Mouse (Mus musculus) CH12.LX (cell line): ENCODE data around the gene Cebpa.

Experiments
- CTCF ChIP-seq, 2 experiments: IDR thresholded peaks in 1 of 2; conservative IDR thresholded peaks in 1 of 2; 2 replicates each; pipeline ENCODE4 v1.5.1; 2011 to 2012; ENCODE audit warnings: low read depth in 2 of 2, low read length in 2 of 2, improper control_type of control experiment in 1 of 2, inconsistent platforms in 1 of 2, mild to moderate bottlenecking in 1 of 2, moderate library complexity in 1 of 2
- E2F4 ChIP-seq: IDR thresholded peaks from 2 replicates; pipeline ENCODE4 v1.6.1; 2011; ENCODE audit warnings: low read depth, low read length, improper control_type of control experiment; ENCODE audit not compliant: insufficient replicate concordance
- EP300 ChIP-seq: IDR thresholded peaks from 2 replicates; pipeline ENCODE4 v1.6.1; 2011; ENCODE audit warnings: low read length, improper control_type of control experiment
- HCFC1 ChIP-seq: IDR thresholded peaks from 2 replicates; pipeline ENCODE4 v1.6.1; 2012; ENCODE audit warnings: low read depth, mild to moderate bottlenecking, inconsistent platforms, low read length, improper control_type of control experiment
- KAT2A ChIP-seq: IDR thresholded peaks from 2 replicates; pipeline ENCODE4 v1.6.1; 2012; ENCODE audit warnings: low read length, improper control_type of control experiment, inconsistent platforms; ENCODE audit not compliant: insufficient replicate concordance
- MAFK ChIP-seq: IDR thresholded peaks from 2 replicates; pipeline ENCODE4 v1.6.1; 2011; ENCODE audit warnings: low read length, improper control_type of control experiment; ENCODE audit not compliant: insufficient replicate concordance
- MAX ChIP-seq: IDR thresholded peaks from 2 replicates; pipeline ENCODE4 v1.6.1; 2011; ENCODE audit warnings: low read length, improper control_type of control experiment
- MXI1 ChIP-seq: IDR thresholded peaks from 2 replicates; pipeline ENCODE4 v1.6.1; 2011; ENCODE audit warnings: mild to moderate bottlenecking, low read depth, low read length, improper control_type of control experiment
- MYC ChIP-seq: IDR thresholded peaks from 2 replicates; pipeline ENCODE4 v1.6.1; 2011; ENCODE audit warnings: low read depth, mild to moderate bottlenecking, improper control_type of control experiment, low read length
- POLR2A ChIP-seq: IDR thresholded peaks from 2 replicates; pipeline ENCODE4 v1.6.1; 2011; ENCODE audit warnings: low read depth, mild to moderate bottlenecking, improper control_type of control experiment, low read length
- RAD21 ChIP-seq: IDR thresholded peaks from 2 replicates; pipeline ENCODE4 v1.6.1; 2011; ENCODE audit warnings: low read depth, mild to moderate bottlenecking, low read length, improper control_type of control experiment, moderate library complexity
- RCOR1 ChIP-seq: conservative IDR thresholded peaks from 2 replicates; pipeline ENCODE4 v1.6.1; 2012; ENCODE audit warnings: low read depth, mild to moderate bottlenecking, inconsistent platforms, low read length, improper control_type of control experiment
- SMC3 ChIP-seq: IDR thresholded peaks from 2 replicates; pipeline ENCODE4 v1.6.1; 2011; ENCODE audit warnings: low read depth, low read length, improper control_type of control experiment
- USF2 ChIP-seq: conservative IDR thresholded peaks from 2 replicates; pipeline ENCODE4 v1.6.1; 2011; ENCODE audit warnings: low read depth, low read length, improper control_type of control experiment

- no peak for TF ChIP-seq CTCF (conservative IDR thresholded peaks at IDR 0.05 in 1 of 2, IDR thresholded peaks at IDR 0.05 in 1 of 2; ENCODE audit: low read depth in 2 of 2, low read length in 2 of 2)
- TF ChIP-seq MAX = no peak
- TF ChIP-seq E2F4 = no peak
- TF ChIP-seq POLR2A = no peak
- TF ChIP-seq RCOR1 = no peak
- TF ChIP-seq HCFC1 = no peak
- TF ChIP-seq EP300 = no peak
- no peak for TF ChIP-seq MXI1
- TF ChIP-seq RAD21 = no peak
- no peak for TF ChIP-seq USF2
- no peak for TF ChIP-seq MYC
- TF ChIP-seq SMC3 = no peak
- TF ChIP-seq KAT2A = no peak
- TF ChIP-seq MAFK = no peak
These were observed at the start of gene Cebpa for GRCm38 (mm10) chr7:35118841-35119413.
